26 mouse cellular contexts compared by ENCODE assay signal in the genomic region with DNA sequence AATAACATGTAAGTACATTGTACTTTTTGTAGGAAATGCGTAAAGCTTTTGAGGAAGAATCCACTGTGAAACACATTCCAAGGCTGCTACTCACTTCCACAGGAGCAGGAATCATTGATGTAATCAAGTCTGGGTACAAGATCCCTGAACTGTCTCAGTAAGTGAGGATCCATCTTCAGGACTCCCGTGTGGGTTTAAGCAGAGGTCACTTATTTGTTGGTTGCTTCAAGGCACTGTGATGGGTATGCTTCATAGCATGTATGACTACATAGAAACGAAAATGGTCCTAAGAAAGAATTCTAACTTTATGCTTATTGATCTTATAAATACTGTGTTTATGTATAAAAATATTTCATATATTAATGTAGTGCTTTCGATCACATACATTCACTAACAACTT.
"Had no signal": no experiment of that assay in that cellular context is flagged by ENCODE, and none has a peak within 500 bp of the region (broad histone marks: within the 10 kb centered on the region; RNA-seq: fewer than 3 reads in every experiment).

No protein-coding gene starts in this region.

- DNase-seq: gastrocnemius, adult 2 months; gastrocnemius, postnatal 10 days; gastrocnemius, postnatal 25 days; heart, adult 2 months; heart, postnatal 14 days; heart, postnatal 4 days; kidney, adult 18-20 months; kidney, adult 8-10 months; kidney, postnatal 10 days; kidney, postnatal 25 days; kidney, postnatal 4 days; liver; liver, embryonic 13.5 days had no signal

- H3K27ac ChIP-seq: gastrocnemius, adult 2 months; heart, adult 2 months; heart, embryonic 13.5 days; heart, embryonic 15.5 days; hindbrain, embryonic 10.5 days; hindbrain, embryonic 14.5 days; intestine, embryonic 15.5 days; layer of hippocampus, adult 2 months; left cerebral cortex, adult 2 months; limb, embryonic 10.5 days; limb, embryonic 12.5 days; liver, embryonic 13.5 days had no signal

- H3K9ac ChIP-seq: heart, embryonic 13.5 days; heart, embryonic 15.5 days; hindbrain, embryonic 14.5 days; intestine, embryonic 15.5 days; limb, embryonic 12.5 days; liver, embryonic 13.5 days had no signal

- H3K4me3 ChIP-seq: gastrocnemius, adult 2 months; heart, adult 2 months; heart, embryonic 13.5 days; heart, embryonic 15.5 days; hindbrain, embryonic 10.5 days; intestine, embryonic 15.5 days; layer of hippocampus, adult 2 months; left cerebral cortex, adult 2 months; limb, embryonic 10.5 days; limb, embryonic 12.5 days; liver, embryonic 13.5 days had no signal

- H3K4me2 ChIP-seq: heart, embryonic 11.5 days; heart, embryonic 13.5 days; heart, embryonic 15.5 days; hindbrain, embryonic 14.5 days; intestine, embryonic 15.5 days; limb, embryonic 12.5 days; liver, embryonic 13.5 days had no signal

- ATAC-seq: hindbrain, embryonic 16.5 days; inflammation-experienced regulatory T-cells, adult 6 months; intestine, embryonic 15.5 days; intestine, postnatal 0 days had no signal

- H3K4me1 ChIP-seq: heart, embryonic 13.5 days; heart, embryonic 15.5 days; hindbrain, embryonic 10.5 days; intestine, embryonic 15.5 days; limb, embryonic 10.5 days; limb, embryonic 12.5 days; liver, embryonic 13.5 days had no signal

- H3K27me3 ChIP-seq: heart, embryonic 13.5 days; heart, embryonic 15.5 days; intestine, embryonic 15.5 days; limb, embryonic 12.5 days; liver, embryonic 13.5 days had no signal

- H3K36me3 ChIP-seq: heart, embryonic 13.5 days; heart, embryonic 15.5 days; hindbrain, embryonic 10.5 days; intestine, embryonic 15.5 days; limb, embryonic 10.5 days; limb, embryonic 12.5 days; liver, embryonic 13.5 days had no signal
